Mouse (Mus musculus) layer of hippocampus, adult 2 months (tissue): ENCODE measurements at regions not wholly inside any gene's neighbourhood (a gene's known extent, or its start where the extent isn't known, plus 50 kb on each side); places are given as distances from the start of the nearest gene placed in this dataset.

ENCODE experiments used
- DNase-seq, 2 experiments: peaks; one replicate each; pipeline ENCODE4 v3.0.0; 2022; ENCODE audit warnings: low spot score in 2 of 2
- H3K27ac ChIP-seq: fragments of 200-600 bp; 2 replicates; pipeline ENCODE4 v1.8.1; 2022
- H3K4me3 ChIP-seq: fragments of 200-600 bp; 2 replicates; pipeline ENCODE4 v1.8.1; 2022; ENCODE audit warnings: mild to moderate bottlenecking
- CTCF ChIP-seq: fragments of 200-600 bp; conservative IDR thresholded peaks from 2 replicates; pipeline ENCODE4 v1.8.1; 2022; ENCODE audit warnings: antibody characterized with exemption, mild to moderate bottlenecking, moderate library complexity

DNA sequence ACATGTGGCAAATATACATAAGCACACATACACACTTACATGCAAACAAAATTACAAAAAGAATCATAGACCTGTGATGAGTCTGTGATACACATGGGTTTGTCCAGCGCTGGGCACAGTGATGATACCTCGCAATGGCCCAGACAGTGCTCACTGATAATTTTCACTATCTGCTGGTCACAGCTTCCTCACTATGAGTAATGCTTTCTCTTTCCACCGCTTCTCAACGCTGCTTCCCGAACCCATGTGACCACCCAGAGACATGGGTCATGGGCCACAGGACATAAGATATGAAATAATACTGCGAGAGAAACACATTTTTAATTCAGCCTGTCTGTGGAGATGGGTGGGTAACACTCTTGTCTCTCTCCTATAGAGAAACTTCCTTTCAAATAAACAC lies 76.5 kb upstream of the Bmp2k start:
- no peak for DNase-seq
- 0 out of 2 replicates have a peak overlapping the region, but pooled peaks have one; percentile 10 for H3K27ac ChIP-seq
- TF ChIP-seq CTCF, result no peak
- H3K4me3 ChIP-seq, result no peak overlapping the region

DNA sequence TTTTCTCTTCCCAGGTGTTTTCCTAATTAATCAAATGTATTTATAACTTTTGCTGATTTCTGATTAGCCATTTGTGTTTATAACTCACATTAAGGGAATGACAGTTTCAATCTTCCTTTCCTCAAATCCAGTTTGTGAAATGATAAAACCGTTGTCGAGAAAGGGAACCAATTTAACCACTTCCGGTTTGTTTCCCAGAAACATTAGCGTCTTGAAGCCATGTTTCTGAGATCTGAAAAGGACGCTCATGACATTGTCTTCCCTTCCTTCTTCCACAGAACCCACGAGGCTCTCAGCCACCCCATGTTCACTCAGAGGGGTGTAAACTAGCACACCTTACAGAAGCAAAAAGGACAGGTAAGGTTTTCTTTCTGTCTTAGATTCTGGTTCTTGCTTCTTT lies 76.0 kb upstream of the Bmp2k start:
- no peak for TF ChIP-seq CTCF
- no peak overlapping the region for H3K4me3 ChIP-seq
- no peak for DNase-seq
- H3K27ac ChIP-seq, result peak overlapping the region; percentile 76

DNA sequence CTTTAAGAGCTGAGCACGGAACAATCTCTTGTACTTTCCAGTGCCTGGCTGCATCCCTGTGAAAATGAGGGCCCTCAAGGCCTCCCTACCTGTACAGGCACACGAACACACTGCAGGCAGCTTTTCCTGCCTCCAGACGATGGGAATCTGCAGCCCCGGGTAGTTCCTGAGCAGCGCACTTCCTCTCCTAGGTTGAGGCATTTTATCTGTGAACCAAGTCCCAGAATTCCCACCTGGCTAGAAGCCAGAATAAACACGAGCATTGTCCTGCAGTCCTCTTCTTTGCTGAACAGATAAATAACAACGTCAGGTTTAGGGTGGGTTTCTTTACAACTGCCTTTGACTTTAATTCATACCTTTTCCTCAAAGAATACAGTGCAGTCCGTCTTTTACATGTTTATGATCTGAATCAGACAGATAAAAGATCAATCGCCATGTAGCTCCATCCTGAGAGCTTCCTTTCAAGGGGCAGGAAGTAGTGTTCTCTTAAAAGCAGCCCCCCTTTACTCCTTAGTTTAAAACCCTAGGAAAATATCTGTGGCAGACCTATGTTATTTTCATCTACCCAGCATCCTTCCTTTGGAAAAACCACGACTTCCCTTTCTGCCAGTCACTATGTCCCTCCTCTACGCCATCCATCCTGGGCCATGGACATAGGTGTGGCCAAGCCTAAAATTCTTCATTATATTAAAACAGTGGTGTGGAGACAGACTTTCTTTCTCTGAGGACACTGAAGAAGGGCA lies 75.3 kb upstream of the Bmp2k start:
- TF ChIP-seq CTCF, result 0 out of 2 replicates have a peak, but pooled peaks have one; percentile 7
- DNase-seq, result no peak
- H3K27ac ChIP-seq, result peak overlapping the region; percentile 76
- no peak overlapping the region for H3K4me3 ChIP-seq

DNA sequence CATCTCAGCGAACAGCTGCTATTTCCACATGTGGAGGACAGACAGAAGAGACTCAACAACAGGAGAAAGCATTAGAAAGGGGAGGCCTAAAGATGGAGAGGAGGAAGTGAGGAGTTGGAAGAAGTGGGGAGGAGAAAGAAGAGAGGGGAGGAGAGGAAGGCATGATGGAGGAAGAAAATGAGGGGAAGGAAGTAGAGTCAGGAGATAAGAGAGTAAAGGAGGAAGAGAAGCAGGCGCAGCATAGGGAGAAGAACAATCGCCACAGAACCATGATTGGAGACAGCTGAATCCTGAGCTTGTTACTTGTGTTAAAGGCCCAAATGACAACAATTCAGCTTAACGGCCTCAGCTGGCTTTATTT lies 74.8 kb upstream of the Bmp2k start:
- peak overlapping the region; percentile 48 for H3K27ac ChIP-seq
- TF ChIP-seq CTCF, result no peak
- no peak for DNase-seq
- no peak overlapping the region for H3K4me3 ChIP-seq

DNA sequence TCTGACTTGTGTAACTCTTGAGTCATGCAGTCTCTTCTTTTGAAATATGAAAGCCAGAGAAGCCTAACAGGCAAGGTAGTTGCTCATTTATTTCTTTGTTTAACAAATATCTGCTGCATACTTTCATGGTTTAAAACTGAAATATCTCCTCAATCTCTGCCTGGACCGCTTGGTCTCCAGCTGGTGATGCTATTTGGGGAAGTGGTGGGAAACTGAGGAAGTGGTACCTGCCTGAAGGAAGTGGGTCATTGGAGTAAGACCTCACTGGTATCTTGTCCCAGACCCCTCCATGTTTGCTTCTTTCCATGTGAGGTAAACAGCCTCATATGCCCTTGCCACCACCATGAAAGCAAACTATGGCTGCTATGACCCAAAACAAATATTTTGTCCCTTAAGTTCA lies 74.0 kb upstream of the Bmp2k start:
- no peak overlapping the region for H3K4me3 ChIP-seq
- no peak for TF ChIP-seq CTCF
- DNase-seq, result no peak
- H3K27ac ChIP-seq, result peak overlapping the region; percentile 48

DNA sequence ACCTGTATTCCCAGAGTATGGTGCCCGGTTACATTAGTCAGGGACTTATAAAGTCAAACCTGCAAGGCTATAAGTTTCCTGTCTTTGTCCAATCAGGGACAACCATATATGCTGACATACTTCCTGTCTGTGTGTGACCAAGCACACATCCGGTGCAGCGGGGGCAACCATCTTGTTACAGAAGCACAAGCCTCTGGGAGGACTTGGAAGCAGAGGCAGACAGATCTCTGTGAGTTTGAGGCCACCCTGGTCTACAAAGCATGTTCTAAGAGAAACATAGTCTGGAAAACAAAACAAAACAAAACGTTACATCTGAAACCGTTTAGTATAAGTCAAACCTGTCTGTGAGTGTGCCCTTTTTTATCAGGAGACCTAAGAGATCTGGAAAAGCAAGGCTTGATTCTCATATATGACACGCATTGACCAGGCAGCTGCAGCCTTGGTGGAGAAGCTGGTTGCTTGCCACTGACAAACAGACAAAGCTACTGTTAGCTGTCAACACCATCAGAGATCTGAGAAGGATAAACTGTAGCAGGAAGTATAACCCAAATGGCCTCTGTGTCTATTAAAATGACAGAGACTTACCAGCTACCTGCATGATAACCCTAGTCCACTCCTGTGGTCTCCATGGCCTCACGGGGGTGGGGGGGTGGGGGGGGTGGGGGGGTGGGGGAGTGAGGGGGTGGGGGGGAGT lies 72.6 kb upstream of the Bmp2k start:
- Histone ChIP-seq H3K4me3 (no peak overlapping the region), H3K27ac (no peak overlapping the region)
- DNase-seq, result no peak
- no peak for TF ChIP-seq CTCF

DNA sequence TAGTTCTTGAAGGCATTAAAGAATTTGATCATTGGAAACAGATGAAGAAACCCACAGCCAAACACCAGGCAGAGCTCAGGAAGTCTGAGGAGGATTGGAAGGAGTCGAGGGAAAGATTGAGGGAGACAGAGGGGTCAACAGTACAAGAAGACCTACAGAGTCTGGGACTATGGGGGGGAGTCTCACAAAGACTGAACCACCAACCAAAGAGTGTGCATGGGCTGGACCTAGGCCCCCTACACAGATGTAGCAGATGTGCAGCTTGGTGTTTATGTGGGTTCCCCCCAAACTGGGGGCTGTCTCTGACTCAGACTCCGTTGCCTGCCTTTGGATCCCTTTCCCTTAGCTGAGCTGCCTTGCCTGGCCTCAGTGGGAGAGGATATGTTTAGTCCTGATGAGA lies 71.5 kb upstream of the Bmp2k start:
- DNase-seq, result no peak
- Histone ChIP-seq H3K4me3 (no peak overlapping the region), H3K27ac (no peak overlapping the region)
- no peak for TF ChIP-seq CTCF

DNA sequence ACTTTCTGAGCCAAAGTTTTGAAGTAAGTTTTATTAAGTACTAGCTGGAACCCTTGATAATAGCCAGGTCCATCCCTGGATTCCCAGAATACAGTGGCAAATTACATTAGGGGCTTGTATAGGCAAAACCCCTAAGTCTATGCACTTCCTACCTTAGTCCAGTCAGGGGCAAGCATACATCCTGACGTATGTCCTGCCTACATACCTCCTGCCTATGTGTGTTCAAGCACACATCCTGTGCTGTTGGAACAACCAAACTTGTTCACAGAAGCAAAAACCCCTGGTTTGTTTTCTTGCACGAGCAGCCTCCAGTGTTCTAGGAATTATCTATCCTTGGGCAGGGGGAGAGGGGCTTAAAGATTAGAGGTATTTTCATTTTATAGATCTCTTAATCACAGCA lies 66.4 kb upstream of the Bmp2k start:
- DNase-seq, result no peak
- Histone ChIP-seq H3K27ac (no peak overlapping the region), H3K4me3 (no peak overlapping the region)
- no peak for TF ChIP-seq CTCF

DNA sequence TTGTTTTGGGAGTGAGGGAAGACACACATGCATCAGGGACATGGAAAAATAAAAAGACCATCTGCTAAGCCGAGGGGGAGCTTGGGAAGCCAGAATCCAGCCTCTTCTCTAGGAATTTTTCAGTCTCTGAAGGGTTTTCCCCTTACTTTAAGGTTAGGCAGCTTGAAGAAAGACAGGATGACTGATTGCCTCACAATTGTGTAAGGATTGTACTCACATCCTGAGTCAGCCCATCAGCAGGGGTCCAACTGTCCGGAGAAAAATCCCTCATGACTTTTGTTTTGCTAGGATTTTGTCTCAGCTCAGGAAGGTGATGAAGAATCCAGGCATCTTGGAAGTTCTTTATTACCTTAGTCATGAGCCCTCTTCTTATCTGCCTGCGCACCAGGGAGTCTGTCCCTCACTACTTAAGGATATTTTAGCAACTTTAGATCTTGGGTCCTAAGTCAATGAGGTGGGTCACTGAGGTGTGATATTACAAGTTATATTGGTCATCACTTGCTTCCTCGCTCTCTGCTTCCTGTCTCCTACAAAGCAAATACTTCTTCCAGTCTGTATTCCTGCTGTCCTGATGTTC lies 65.8 kb upstream of the Bmp2k start:
- DNase-seq, result no peak
- Histone ChIP-seq H3K27ac (no peak overlapping the region), H3K4me3 (no peak overlapping the region)
- no peak for TF ChIP-seq CTCF

DNA sequence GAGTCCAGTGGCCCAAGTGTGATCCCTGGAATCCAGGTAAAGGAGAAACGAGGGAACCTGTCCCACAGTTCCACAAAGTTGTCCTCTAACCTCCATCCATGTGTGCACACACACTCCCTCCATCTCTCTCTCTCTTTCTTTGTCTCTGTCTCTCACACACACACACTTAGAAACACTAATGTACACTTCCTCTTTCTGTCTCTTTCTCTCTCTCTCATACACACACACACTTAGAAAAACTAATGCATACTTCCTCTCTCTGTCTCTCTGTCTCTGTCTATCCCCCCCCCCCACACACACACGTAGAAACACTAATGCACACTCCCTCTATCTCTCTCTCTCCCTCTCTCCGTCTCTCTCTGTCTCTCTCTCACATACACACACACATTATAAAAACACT lies 61.2 kb upstream of the Bmp2k start:
- no peak overlapping the region for H3K4me3 ChIP-seq
- H3K27ac ChIP-seq, result no peak overlapping the region
- DNase-seq, result no peak
- TF ChIP-seq CTCF, result no peak

DNA sequence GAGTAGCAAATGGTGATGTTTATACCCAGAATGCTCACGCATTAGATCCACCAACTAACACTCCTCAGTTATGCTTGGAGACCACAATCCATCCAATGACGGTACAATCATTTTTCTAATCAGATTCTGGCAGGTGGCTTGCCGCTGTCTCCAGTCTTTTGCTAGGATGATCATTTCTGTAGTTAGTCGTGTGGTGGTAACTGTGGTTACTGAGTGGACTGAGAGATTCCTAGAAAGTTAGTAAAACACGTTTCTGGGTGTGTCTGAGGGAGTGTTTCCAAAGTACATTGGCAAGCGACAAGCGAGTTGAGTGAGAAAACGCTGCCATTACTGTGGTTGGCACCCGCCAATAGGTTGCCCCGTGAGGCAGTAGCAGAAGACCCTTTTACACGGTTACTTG lies 58.8 kb upstream of the Bmp2k start:
- TF ChIP-seq CTCF, result no peak
- DNase-seq, result no peak

DNA sequence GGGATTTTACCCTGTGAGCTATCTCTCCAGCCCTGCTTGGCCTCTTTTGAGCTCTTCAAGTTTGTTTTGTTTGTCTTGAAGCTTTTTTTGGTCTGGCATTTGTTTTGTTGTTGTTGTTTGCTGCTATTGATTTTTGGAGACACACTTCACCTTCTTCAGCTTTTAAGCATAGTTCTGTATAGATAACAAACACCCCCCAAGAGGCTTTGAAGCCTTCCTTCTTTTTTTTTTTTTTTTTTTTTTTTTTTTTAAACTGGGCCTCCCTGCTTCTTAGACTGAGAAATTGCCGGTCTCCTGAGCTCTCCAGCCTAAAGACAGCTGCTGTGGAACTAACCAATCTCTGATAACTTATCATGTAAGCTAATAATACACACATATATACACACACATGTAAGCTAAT lies 58.2 kb upstream of the Bmp2k start:
- no peak for DNase-seq
- no peak for TF ChIP-seq CTCF
- Histone ChIP-seq H3K4me3 (no peak overlapping the region), H3K27ac (no peak overlapping the region)

More for the DNA sequence above, 58.8 kb upstream of the Bmp2k start:
- Histone ChIP-seq H3K4me3 (no peak overlapping the region), H3K27ac (no peak overlapping the region)

DNA sequence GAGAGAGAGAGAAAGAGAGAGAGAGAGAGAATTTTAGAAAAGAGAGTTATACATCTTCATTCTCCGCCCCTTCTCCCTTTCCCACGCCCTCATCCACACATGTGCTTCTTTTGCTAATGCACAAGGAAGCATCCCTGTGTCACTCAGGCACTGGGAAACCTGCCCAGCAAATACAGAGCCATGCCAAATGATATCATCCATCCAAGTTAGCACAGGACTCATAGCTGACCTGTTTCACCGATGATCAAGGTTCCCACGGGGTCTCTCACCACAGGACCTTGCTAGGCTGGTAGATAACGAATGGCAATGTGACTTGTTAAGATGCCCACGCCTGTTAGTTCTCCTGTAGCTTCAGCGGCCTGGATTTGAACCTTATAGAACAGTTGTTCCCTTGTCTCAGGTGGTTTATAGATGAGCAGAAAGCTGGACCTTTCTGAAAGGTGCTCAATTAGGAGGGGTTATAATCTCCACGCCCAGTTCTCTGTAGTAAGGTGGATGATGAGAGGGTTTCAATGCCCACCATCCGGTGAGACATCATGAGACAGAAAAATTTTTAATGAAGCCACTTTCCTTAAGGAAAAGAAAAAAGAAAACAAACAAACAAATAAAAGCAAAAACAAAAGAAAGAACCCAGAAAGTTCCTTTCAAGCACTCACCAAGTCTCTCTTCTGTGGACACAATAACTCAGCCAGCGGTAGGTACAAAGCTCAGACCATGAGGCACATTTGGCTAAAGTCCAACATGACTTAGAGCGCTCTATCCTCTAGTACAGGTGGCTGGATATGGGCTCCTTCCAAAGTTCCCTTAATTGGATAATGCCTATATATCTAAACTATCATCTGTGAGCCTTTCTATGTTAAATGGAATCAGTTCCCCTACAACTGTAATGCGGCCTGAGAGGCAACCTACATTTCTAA lies 57.1 kb upstream of the Bmp2k start:
- no peak overlapping the region for H3K27ac ChIP-seq
- DNase-seq, result no peak
- no peak overlapping the region for H3K4me3 ChIP-seq
- TF ChIP-seq CTCF, result no peak
